Mouse (Mus musculus) lung, postnatal 4 days (tissue): ENCODE results near the gene Tpra1.

Experiments
- DNase-seq, 2 experiments: peaks; one replicate each; pipeline ENCODE4 v3.0.0; 2021

Tpra1 gene

DNA sequence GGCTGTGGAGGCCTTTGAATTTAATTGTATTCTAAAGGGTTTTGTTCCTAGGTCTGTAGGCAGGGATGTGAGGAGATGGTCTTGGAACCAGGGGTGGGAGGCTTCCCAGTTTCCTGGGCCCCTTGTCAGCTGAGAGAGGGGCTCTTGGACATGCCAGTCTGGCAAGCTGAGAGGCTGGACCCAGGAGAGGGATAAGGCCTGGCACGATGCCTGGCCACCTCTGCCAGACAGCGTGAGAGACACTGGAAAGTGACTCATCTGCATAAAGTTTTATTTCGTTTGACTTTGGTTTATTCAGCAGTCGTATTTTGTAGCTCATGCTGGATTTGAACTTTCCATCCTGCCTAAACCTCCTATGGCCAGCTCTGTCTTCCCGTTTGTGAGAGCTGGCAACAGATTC, 26.5 kb downstream of the Tpra1 start:
- peak in 1 of 2 experiments; percentile 40 for DNase-seq

DNA sequence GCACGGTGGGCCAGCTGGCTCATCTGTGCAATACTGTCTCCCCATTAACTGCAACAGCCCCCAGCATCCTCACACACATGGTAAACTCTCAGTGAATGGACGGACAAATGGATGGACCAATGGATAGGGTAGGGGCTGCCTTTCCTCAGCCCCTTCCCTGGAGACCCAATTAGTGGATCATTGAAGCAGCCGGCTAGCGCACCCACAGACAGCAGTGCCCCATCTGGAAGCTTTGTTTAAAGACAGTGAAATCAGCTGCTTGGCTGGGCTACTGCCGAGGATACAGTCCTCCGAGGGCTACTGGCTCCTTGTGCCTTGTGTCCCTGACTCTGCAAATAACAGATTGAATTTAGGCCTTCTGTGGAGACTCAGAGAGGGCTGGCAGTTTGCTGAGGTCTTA, 27.4 kb downstream of the Tpra1 start:
- DNase-seq = no peak

- DNase-seq = peak in 1 of 2 experiments; percentile 66
Observed at GRCm38 (mm10) chr6:88930049-88930448, 28.0 kb downstream of the Tpra1 start.

- DNase-seq = no peak
Observed at GRCm38 (mm10) chr6:88931449-88931848, 29.4 kb downstream of the Tpra1 start.

- no peak for DNase-seq
Observed at GRCm38 (mm10) chr6:88934132-88934531, 32.1 kb downstream of the Tpra1 start.

- peak; percentile 49 to 80 for DNase-seq
Observed at GRCm38 (mm10) chr6:88934816-88935215, 32.8 kb downstream of the Tpra1 start.

GRCm38 (mm10) chr6:88935735-88936276, 33.8 kb downstream of the Tpra1 start:
- DNase-seq = peak in 1 of 2 experiments; percentile 54

DNA sequence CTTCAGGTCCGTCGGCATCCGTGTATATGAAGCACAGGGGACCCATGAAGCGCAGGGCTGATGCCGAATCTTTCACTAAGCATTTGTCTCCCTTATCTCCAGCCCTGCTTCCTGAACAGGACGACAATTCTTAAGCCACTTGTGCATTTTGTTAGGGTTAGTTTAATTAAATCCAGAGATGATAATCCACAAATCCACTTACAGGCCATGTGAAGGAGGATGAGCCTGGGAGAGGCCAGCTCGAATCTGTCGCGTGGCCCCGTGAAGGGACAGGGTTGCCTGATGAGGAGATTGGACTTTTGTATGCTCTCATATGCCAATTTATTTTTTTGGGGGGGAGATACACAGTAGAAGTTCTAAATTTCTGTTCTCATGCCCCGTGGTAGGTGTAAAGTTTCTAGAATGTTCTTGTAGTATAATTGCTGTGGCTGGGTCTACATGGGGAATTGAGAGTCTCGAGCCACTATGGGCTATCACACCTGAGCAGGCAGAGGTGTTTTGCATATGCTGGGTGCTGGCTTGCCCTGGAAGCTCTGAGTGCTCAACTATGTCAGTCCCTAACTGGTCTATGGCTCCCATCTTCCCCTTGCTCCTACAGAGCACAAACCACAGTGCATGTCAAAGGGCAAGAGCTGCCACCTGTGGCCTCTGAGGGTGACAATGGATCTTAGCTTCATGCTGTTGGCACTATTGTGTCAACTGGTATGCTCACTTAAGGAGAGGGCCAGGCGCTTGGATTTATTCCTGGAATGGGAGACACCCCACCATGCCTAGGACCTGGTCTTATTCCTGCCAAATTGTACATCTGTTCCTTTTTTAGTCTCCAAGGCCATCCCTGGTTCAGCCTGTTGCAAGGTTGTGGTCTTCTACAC, 34.5 kb downstream of the Tpra1 start:
- no peak for DNase-seq

DNA sequence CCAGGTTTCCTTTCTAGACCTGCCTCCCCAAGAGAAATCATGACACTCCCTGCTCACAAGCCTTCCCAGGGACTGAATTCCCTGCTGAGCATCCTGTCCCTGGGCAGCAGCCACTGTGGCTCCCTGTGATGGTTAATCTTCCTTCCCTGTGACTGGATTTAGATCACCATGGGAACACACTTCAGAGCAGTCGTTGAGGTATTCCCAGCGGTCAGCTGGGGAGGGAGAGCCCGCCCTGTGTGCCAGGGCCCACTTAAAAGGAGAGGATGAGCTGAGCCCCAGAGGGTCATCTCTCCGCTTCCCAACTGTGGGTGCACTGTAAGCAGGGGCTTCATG, 35.1 kb downstream of the Tpra1 start:
- DNase-seq = no peak

- DNase-seq = peak in 1 of 2 experiments; percentile 53
Observed at GRCm38 (mm10) chr6:88937971-88938663, 36.1 kb downstream of the Tpra1 start.

DNA sequence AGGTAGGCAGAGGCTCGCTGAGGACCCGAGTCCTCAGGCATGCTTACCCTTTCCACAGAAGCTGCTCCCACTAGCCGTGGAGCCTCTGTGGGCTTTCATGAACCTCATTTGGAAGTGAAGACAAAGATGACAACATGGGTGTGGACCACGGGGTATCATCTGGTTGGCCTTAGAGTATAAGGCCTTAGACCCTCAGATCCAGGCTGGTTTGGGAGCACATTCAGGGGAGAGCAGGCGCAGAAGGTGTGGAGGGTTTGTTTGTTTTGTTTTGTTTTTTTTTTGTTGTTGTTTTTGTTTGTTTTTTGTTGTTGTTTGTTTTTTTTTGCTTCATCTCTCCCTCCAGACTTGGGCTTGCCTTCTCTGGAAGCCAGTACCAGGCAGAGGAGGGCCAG, 36.6 kb downstream of the Tpra1 start:
- DNase-seq = no peak

- DNase-seq = peak in 1 of 2 experiments; percentile 50
Observed at GRCm38 (mm10) chr6:88939281-88940089, 37.4 kb downstream of the Tpra1 start.

- peak in 1 of 2 experiments; percentile 65 for DNase-seq
Observed at GRCm38 (mm10) chr6:88940090-88940916, 38.3 kb downstream of the Tpra1 start.

- DNase-seq = no peak
Observed at GRCm38 (mm10) chr6:88941628-88942027, 39.6 kb downstream of the Tpra1 start.

DNA sequence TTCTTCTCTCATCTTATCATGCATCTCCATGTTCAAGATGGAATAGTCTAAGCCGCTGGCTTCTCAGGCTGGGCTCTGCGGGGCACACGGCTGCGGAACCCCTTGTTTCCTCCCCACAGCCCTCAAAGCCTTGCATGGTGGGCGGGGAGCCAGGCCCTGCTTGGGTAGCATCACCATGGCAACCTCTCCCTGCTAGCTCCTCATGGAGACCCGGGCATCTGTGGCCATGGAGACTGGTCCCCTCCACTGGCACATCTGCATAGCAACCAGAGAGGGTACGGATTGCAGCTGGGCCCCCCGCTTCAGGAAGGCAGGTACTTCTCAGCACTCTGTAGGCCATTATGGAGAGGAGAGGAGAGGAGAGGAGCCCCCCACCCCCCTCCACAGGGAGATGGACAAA, 40.5 kb downstream of the Tpra1 start:
- no peak for DNase-seq

DNA sequence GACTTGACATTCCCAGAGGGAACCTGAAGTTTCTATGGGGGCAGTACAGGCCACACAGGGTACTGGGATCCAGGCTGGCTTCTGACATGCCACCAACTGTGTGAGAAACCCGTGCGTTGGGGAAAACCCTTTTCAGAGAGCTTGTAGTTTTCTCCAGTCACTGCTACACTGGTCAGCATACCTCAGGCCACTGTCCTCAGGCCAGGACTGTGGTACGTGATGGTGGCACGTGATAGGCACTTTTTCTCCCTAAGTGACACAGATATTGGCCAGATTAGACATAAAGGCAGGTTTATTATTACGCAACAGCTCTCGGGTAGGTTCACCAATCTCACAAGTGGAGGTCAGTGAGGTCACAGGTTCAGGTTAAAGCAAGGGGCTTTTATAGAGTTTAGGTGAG, 41.6 kb downstream of the Tpra1 start:
- no peak for DNase-seq

- no peak for DNase-seq
Observed at GRCm38 (mm10) chr6:88946442-88946841, 44.4 kb downstream of the Tpra1 start.

DNA sequence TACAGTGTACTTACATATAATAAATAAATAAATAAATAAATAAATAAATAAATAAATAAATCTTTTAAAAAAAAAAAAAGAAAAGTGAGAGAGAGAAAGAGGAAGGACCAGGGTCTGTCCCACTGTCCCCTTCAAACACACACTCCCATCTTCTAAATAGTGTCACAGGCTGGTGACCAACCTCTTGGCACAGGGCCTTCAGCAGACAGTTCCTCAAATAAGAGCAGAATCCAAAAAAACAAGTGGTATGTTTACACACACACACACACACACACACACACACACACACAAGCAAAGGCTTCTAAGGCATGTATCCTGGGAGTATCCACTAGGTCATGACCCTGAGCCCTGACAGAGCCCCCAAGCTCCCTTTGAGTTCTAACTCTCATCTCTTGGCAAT, 45.7 kb downstream of the Tpra1 start:
- no peak for DNase-seq

DNA sequence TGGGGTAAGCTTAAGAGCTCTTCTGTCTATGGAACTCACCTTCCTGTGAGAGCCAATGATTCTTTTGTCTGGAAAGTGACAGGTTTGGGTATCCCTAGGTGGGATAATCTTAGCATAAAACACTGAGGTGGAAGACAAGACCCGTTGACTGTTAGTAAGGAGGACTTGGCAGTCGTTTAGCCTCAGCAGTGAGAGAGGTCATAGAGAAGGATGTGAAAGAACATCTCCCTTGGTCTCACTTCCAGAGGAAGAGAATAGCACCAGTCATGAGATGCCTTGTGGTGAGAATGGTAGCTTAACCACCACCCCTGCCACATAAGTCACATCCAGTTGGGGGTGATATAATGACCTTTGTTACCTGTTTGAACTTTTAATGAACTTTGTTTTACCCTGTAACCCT, 54.7 kb downstream of the Tpra1 start:
- no peak for DNase-seq

DNA sequence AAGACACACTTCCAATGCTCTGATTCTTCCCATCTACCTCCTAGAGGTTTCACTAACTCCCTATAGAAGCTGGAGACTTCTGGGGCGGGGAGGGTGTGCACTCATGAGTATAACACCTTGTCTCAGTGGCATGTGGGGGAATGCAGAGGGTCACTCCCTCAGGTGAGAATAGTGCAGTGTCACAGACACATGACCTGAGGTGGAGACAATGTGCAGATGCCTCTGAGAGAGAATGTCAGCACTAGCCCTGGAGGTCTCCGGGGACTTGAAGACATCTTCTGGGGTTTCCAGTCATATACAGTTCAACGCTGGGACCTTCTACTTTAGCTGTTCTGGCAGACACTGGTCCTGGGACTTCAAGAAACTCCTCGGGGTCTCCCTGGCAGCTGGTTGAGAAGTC, 55.3 kb downstream of the Tpra1 start:
- DNase-seq = no peak

- DNase-seq = no peak
Observed at GRCm38 (mm10) chr6:88957801-88958211, 55.8 kb downstream of the Tpra1 start.

DNA sequence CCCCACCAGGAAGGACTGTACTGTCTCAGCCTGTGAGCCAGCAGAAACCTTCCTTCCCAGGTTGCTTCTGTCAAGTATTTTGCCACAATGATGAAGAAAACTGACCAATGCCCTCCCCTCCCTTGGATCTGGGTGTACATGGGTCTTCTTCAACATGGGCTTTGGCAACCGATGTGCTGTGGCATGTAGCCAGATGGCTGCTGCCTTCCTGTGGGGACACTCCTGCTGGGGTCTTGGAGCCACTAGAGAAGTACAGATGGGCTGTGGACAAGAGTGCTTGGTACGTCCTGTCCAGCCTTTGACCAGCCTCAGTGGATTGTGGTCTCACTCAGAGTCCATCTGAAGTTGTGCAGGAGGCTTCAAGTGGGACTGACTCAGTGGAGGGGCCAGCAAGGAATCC, 56.3 kb downstream of the Tpra1 start:
- DNase-seq = no peak
